Mouse (Mus musculus): Measurements from ENCODE around the gene Cyp4v3. TPM values are rescaled to one million over a fixed set of nuclear protein-coding genes. Genes with fewer than 3 reads are reported as not detected.

The Cyp4v3 gene
- total RNA-seq (2014; fragmentation: Nextera tagmentation) (not detected in 2 replicates), total RNA-seq (2017) (0.06 and 0.11 TPM in 2 replicates), polyA plus RNA-seq (2012) (not detected in 2 replicates)

DNA sequence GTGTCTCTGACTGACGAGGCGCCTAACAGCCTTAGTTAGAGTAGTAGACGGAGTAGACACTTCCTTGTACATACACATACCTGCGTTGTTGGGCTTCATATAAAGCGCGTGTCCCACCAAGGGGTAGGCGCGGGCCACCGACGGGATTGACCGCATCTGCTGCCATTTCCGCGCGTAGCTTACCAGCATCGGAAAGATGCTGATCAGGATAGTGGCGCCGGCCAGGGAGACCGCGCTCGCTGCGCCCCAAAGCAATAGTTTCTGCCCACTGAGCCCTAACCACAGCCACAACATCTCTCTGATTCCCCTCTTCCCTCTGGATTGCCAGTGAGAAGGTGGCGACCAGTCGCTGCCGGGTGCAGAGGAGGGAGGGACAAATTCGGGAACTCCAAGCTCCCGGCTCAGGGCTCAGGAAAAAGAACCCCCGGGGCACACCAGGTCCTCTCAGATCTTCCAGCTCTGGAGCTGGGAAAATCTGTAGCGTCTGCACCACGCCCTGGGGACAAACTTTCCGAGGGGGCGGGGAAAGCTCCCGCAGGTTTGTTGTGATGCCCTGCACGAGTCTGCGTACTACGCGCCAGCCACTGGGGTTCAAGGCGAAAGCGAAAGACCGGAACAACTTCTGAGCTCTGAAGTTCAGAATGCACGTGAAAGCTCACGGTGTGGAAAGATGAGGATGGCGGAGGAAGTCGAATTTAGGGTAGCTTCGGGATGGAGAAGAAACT, at the start of gene Cyp4v3:
TSS of gene Cyp4v3 (minus strand) at position 532 of the 725 bp plus-strand sequence.
- no peaks in the 10 kb centered on the region for H3K27me3 ChIP-seq (ENCODE audit: insufficient read depth, low read length)
- H3K9me3 ChIP-seq (replicated peaks): peaks cover 35% of the 10 kb centered on the region
- H3K4me1 ChIP-seq (ENCODE audit: insufficient read depth, low read depth, low read length): no peaks in the 10 kb centered on the region
- ATAC-seq (ENCODE audit: extremely low read depth, insufficient number of reproducible peaks, low FRiP score, poor library complexity, severe bottlenecking): no peak
- DNase-seq (ENCODE audit: low spot score): no peak
- no peaks in the 10 kb centered on the region for H3K36me3 ChIP-seq (replicated peaks)
- no peak within 1 kb of the TSS for H3K4me3 ChIP-seq (ENCODE audit: low read depth, low read length)
- TF ChIP-seq POLR2AphosphoS5 (IDR thresholded peaks at IDR 0.05; ENCODE audit: insufficient replicate concordance, low read depth, low read length) (no peak), TAL1 (conservative IDR thresholded peaks at IDR 0.05; ENCODE audit: low read depth, low read length) (no peak), GATA2 (IDR thresholded peaks at IDR 0.05; ENCODE audit: borderline replicate concordance, low read depth, low read length) (no peak), GATA1 (IDR thresholded peaks at IDR 0.05; ENCODE audit: borderline replicate concordance, low read length) (no peak), CTCF (IDR thresholded peaks at IDR 0.05; ENCODE audit: low read depth, low read length) (no peak)

DNA sequence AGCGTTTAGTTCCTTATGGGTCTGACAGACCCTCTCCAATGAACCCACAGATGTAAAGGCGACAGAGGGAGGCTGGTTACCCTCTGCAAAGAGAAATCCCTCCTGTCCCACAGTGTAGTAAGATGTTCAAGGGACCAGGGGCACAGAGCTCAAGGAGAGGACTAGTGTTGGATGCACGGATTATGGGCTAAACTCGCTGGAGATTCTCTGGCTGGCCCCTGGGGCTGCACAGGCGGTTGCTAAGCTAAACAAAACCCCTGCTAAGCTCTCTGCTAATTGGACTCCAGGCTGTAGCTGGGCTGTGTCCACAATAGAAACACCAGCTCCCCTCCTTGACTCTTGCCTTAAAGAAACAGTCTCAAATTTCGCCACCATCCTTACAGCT, 48.9 kb upstream of the Cyp4v3 start, which contains the start of gene Fam149a:
TSS of gene Fam149a (minus strand) at position 329 of the 385 bp plus-strand sequence.
- Histone ChIP-seq H3K9me3 (replicated peaks) (peaks cover 22% of the 10 kb centered on the region), H3K4me1 (ENCODE audit: insufficient read depth, low read depth, low read length) (no peaks in the 10 kb centered on the region), H3K36me3 (replicated peaks) (no peaks in the 10 kb centered on the region), H3K27me3 (ENCODE audit: insufficient read depth, low read length) (no peaks in the 10 kb centered on the region), H3K4me3 (ENCODE audit: low read depth, low read length) (peak within 1 kb of the TSS; percentile 3; the same call in 1 of the 2 replicates)
- ATAC-seq (ENCODE audit: extremely low read depth, insufficient number of reproducible peaks, low FRiP score, poor library complexity, severe bottlenecking) (no peak), DNase-seq (ENCODE audit: low spot score) (no peak)
- no peak for TF ChIP-seq CTCF (IDR thresholded peaks at IDR 0.05; ENCODE audit: low read depth, low read length)
- no peak for TF ChIP-seq TAL1 (conservative IDR thresholded peaks at IDR 0.05; ENCODE audit: low read depth, low read length)
- no peak for TF ChIP-seq GATA2 (IDR thresholded peaks at IDR 0.05; ENCODE audit: borderline replicate concordance, low read depth, low read length)
- no peak for TF ChIP-seq POLR2AphosphoS5 (IDR thresholded peaks at IDR 0.05; ENCODE audit: insufficient replicate concordance, low read depth, low read length)
- TF ChIP-seq GATA1 (IDR thresholded peaks at IDR 0.05; ENCODE audit: borderline replicate concordance, low read length): no peak

GRCm38 (mm10) chr8:45381075-45381962, 48.3 kb upstream of the Cyp4v3 start:
- TF ChIP-seq CTCF (IDR thresholded peaks at IDR 0.05; ENCODE audit: low read depth, low read length) (no peak), TAL1 (conservative IDR thresholded peaks at IDR 0.05; ENCODE audit: low read depth, low read length) (no peak), GATA1 (IDR thresholded peaks at IDR 0.05; ENCODE audit: borderline replicate concordance, low read length) (no peak), POLR2AphosphoS5 (IDR thresholded peaks at IDR 0.05; ENCODE audit: insufficient replicate concordance, low read depth, low read length) (no peak), GATA2 (IDR thresholded peaks at IDR 0.05; ENCODE audit: borderline replicate concordance, low read depth, low read length) (no peak)
- Histone ChIP-seq H3K9me3 (replicated peaks) (peaks cover 22% of the 10 kb centered on the region), H3K4me1 (ENCODE audit: insufficient read depth, low read depth, low read length) (no peaks in the 10 kb centered on the region), H3K36me3 (replicated peaks) (no peaks in the 10 kb centered on the region), H3K27me3 (ENCODE audit: insufficient read depth, low read length) (no peaks in the 10 kb centered on the region), H3K4me3 (ENCODE audit: low read depth, low read length) (peak overlapping the region; percentile 3; the same call in 1 of the 2 replicates)
- ATAC-seq (ENCODE audit: extremely low read depth, insufficient number of reproducible peaks, low FRiP score, poor library complexity, severe bottlenecking) (no peak), DNase-seq (ENCODE audit: low spot score) (no peak)

DNA sequence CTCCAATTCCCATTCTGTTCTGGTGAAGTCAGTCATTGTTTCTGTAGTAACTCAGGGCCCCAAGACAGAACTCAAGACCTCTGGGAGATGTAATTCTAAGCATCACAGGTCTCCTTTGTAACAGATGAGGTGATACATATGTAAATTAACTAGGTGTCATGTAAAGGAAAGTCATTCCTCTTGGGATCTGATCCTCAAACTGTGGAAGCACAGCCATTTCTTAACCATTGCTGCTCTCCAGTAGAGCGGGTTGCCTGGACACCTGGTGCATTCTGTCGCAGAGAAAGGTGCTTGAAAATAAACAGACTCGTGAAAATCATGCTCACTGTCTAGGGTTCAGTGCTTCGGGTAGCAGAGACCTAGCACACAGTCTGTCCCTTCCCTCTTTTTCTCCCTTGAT, 47.6 kb upstream of the Cyp4v3 start:
- Histone ChIP-seq H3K4me1 (ENCODE audit: insufficient read depth, low read depth, low read length) (no peaks in the 10 kb centered on the region), H3K4me3 (ENCODE audit: low read depth, low read length) (no peak overlapping the region), H3K36me3 (replicated peaks) (no peaks in the 10 kb centered on the region), H3K27me3 (ENCODE audit: insufficient read depth, low read length) (no peaks in the 10 kb centered on the region), H3K9me3 (replicated peaks) (peaks cover 22% of the 10 kb centered on the region)
- ATAC-seq (ENCODE audit: extremely low read depth, insufficient number of reproducible peaks, low FRiP score, poor library complexity, severe bottlenecking) (no peak), DNase-seq (ENCODE audit: low spot score) (no peak)
- no peak for TF ChIP-seq POLR2AphosphoS5 (IDR thresholded peaks at IDR 0.05; ENCODE audit: insufficient replicate concordance, low read depth, low read length)
- no peak for TF ChIP-seq GATA1 (IDR thresholded peaks at IDR 0.05; ENCODE audit: borderline replicate concordance, low read length)
- no peak for TF ChIP-seq TAL1 (conservative IDR thresholded peaks at IDR 0.05; ENCODE audit: low read depth, low read length)
- TF ChIP-seq GATA2 (IDR thresholded peaks at IDR 0.05; ENCODE audit: borderline replicate concordance, low read depth, low read length): no peak
- TF ChIP-seq CTCF (IDR thresholded peaks at IDR 0.05; ENCODE audit: low read depth, low read length): no peak

- Histone ChIP-seq H3K4me1 (ENCODE audit: insufficient read depth, low read depth, low read length) (no peaks in the 10 kb centered on the region), H3K9me3 (replicated peaks) (no peaks in the 10 kb centered on the region; the same call in 1 of the 2 replicates), H3K4me3 (ENCODE audit: low read depth, low read length) (no peak overlapping the region), H3K36me3 (replicated peaks) (no peaks in the 10 kb centered on the region), H3K27me3 (ENCODE audit: insufficient read depth, low read length) (no peaks in the 10 kb centered on the region)
- ATAC-seq (ENCODE audit: extremely low read depth, insufficient number of reproducible peaks, low FRiP score, poor library complexity, severe bottlenecking): no peak
- no peak for DNase-seq (ENCODE audit: low spot score)
- no peak for TF ChIP-seq GATA1 (IDR thresholded peaks at IDR 0.05; ENCODE audit: borderline replicate concordance, low read length)
- no peak for TF ChIP-seq CTCF (IDR thresholded peaks at IDR 0.05; ENCODE audit: low read depth, low read length)
- no peak for TF ChIP-seq POLR2AphosphoS5 (IDR thresholded peaks at IDR 0.05; ENCODE audit: insufficient replicate concordance, low read depth, low read length)
- TF ChIP-seq TAL1 (conservative IDR thresholded peaks at IDR 0.05; ENCODE audit: low read depth, low read length): no peak
- TF ChIP-seq GATA2 (IDR thresholded peaks at IDR 0.05; ENCODE audit: borderline replicate concordance, low read depth, low read length): no peak
These were observed 41.1 kb upstream of the Cyp4v3 start for GRCm38 (mm10) chr8:45374071-45374470.

Measured in G1E (cell line).